Mouse (Mus musculus): Measurements from ENCODE around the gene Rabl6. TPM values are rescaled to one million over a fixed set of nuclear protein-coding genes. Genes with fewer than 3 reads are reported as not detected.

Gene Rabl6
- polyA plus RNA-seq (2012; rRNA removed) = 53.8 and 58.9 TPM in 2 replicates

- under 1% methylated on average over 80 of the region's 80 CpGs for WGBS
- H3K36me3 ChIP-seq (ENCODE audit: control insufficient read depth, insufficient read depth, low read length) = no peaks in the 10 kb centered on the region
- H3K4me3 ChIP-seq (ENCODE audit: insufficient read depth, low read depth, low read length) = peak within 1 kb of the TSS; percentile 96
- H3K27ac ChIP-seq (ENCODE audit: insufficient read depth, low read depth, low read length) = peak within 1 kb of the TSS; percentile 82
- DNase-seq = peak; percentile 93
- no peaks in the 10 kb centered on the region for H3K27me3 ChIP-seq (replicated peaks; ENCODE audit: control insufficient read depth, insufficient read depth, low read length)
- TF ChIP-seq POLR2A (IDR thresholded peaks at IDR 0.05; ENCODE audit: low read depth, low read length) = no peak
- no peak for TF ChIP-seq CTCF (conservative IDR thresholded peaks at IDR 0.05; ENCODE audit: insufficient read depth, insufficient read length, low read depth, low read length)
- H3K4me1 ChIP-seq (ENCODE audit: control insufficient read depth, insufficient read depth, low read length) = peaks cover 5% of the 10 kb centered on the region; the same call in 1 of the 2 replicates
Measured at GRCm38 (mm10) chr2:25607761-25608622, at the start of gene Rabl6. Rabl6 (minus strand) TSS chr2:25608521.

GRCm38 (mm10) chr2:25657652-25658051 lies 49.3 kb upstream of the Rabl6 start, which contains the start of gene Lcn5:
Lcn5 (plus strand) TSS chr2:25657952.
- Histone ChIP-seq H3K4me1 (ENCODE audit: control insufficient read depth, insufficient read depth, low read length) (no peaks in the 10 kb centered on the region), H3K36me3 (ENCODE audit: control insufficient read depth, insufficient read depth, low read length) (no peaks in the 10 kb centered on the region), H3K4me3 (ENCODE audit: insufficient read depth, low read depth, low read length) (no peak within 1 kb of the TSS), H3K27ac (ENCODE audit: insufficient read depth, low read depth, low read length) (no peak within 1 kb of the TSS), H3K27me3 (replicated peaks; ENCODE audit: control insufficient read depth, insufficient read depth, low read length) (no peaks in the 10 kb centered on the region)
- no peak for TF ChIP-seq CTCF (conservative IDR thresholded peaks at IDR 0.05; ENCODE audit: insufficient read depth, insufficient read length, low read depth, low read length)
- TF ChIP-seq POLR2A (IDR thresholded peaks at IDR 0.05; ENCODE audit: low read depth, low read length) = no peak
- no peak for DNase-seq

GRCm38 (mm10) chr2:25657246-25657645 lies 48.9 kb upstream of the Rabl6 start:
- Histone ChIP-seq H3K27ac (ENCODE audit: insufficient read depth, low read depth, low read length) (no peak overlapping the region), H3K4me1 (ENCODE audit: control insufficient read depth, insufficient read depth, low read length) (no peaks in the 10 kb centered on the region), H3K27me3 (replicated peaks; ENCODE audit: control insufficient read depth, insufficient read depth, low read length) (no peaks in the 10 kb centered on the region), H3K4me3 (ENCODE audit: insufficient read depth, low read depth, low read length) (no peak overlapping the region), H3K36me3 (ENCODE audit: control insufficient read depth, insufficient read depth, low read length) (no peaks in the 10 kb centered on the region)
- DNase-seq = peak; percentile 21
- TF ChIP-seq CTCF (conservative IDR thresholded peaks at IDR 0.05; ENCODE audit: insufficient read depth, insufficient read length, low read depth, low read length) (no peak), POLR2A (IDR thresholded peaks at IDR 0.05; ENCODE audit: low read depth, low read length) (no peak)
- WGBS = 57% methylated on average over 4 of the region's 4 CpGs

- TF ChIP-seq CTCF (conservative IDR thresholded peaks at IDR 0.05; ENCODE audit: insufficient read depth, insufficient read length, low read depth, low read length) (no peak), POLR2A (IDR thresholded peaks at IDR 0.05; ENCODE audit: low read depth, low read length) (no peak)
- 88% methylated on average over 4 of the region's 4 CpGs for WGBS
- DNase-seq = no peak
- Histone ChIP-seq H3K4me3 (ENCODE audit: insufficient read depth, low read depth, low read length) (no peak overlapping the region), H3K36me3 (ENCODE audit: control insufficient read depth, insufficient read depth, low read length) (no peaks in the 10 kb centered on the region), H3K27ac (ENCODE audit: insufficient read depth, low read depth, low read length) (no peak overlapping the region), H3K4me1 (ENCODE audit: control insufficient read depth, insufficient read depth, low read length) (no peaks in the 10 kb centered on the region), H3K27me3 (replicated peaks; ENCODE audit: control insufficient read depth, insufficient read depth, low read length) (no peaks in the 10 kb centered on the region)
Measured at GRCm38 (mm10) chr2:25656691-25657090, 48.4 kb upstream of the Rabl6 start.

- Histone ChIP-seq H3K27ac (ENCODE audit: insufficient read depth, low read depth, low read length) (no peak overlapping the region), H3K36me3 (ENCODE audit: control insufficient read depth, insufficient read depth, low read length) (no peaks in the 10 kb centered on the region), H3K4me1 (ENCODE audit: control insufficient read depth, insufficient read depth, low read length) (no peaks in the 10 kb centered on the region), H3K4me3 (ENCODE audit: insufficient read depth, low read depth, low read length) (no peak overlapping the region), H3K27me3 (replicated peaks; ENCODE audit: control insufficient read depth, insufficient read depth, low read length) (no peaks in the 10 kb centered on the region)
- WGBS = 45% methylated on average over 1 of the region's 1 CpGs
- no peak for DNase-seq
- no peak for TF ChIP-seq CTCF (conservative IDR thresholded peaks at IDR 0.05; ENCODE audit: insufficient read depth, insufficient read length, low read depth, low read length)
- TF ChIP-seq POLR2A (IDR thresholded peaks at IDR 0.05; ENCODE audit: low read depth, low read length) = no peak
Measured at GRCm38 (mm10) chr2:25654502-25654901, 46.2 kb upstream of the Rabl6 start.

- Histone ChIP-seq H3K27ac (ENCODE audit: insufficient read depth, low read depth, low read length) (no peak within 1 kb of the TSS), H3K4me3 (ENCODE audit: insufficient read depth, low read depth, low read length) (no peak within 1 kb of the TSS), H3K36me3 (ENCODE audit: control insufficient read depth, insufficient read depth, low read length) (no peaks in the 10 kb centered on the region), H3K4me1 (ENCODE audit: control insufficient read depth, insufficient read depth, low read length) (no peaks in the 10 kb centered on the region), H3K27me3 (replicated peaks; ENCODE audit: control insufficient read depth, insufficient read depth, low read length) (no peaks in the 10 kb centered on the region)
- no peak for DNase-seq
- TF ChIP-seq CTCF (conservative IDR thresholded peaks at IDR 0.05; ENCODE audit: insufficient read depth, insufficient read length, low read depth, low read length) = no peak
- TF ChIP-seq POLR2A (IDR thresholded peaks at IDR 0.05; ENCODE audit: low read depth, low read length) = no peak
- 91% methylated on average over 2 of the region's 2 CpGs for WGBS
Measured at GRCm38 (mm10) chr2:25652902-25653301, 44.6 kb upstream of the Rabl6 start, which contains the start of gene Lcn8. Lcn8 (plus strand) TSS chr2:25653120.

- no peak for DNase-seq
- WGBS = 22% methylated on average over 6 of the region's 6 CpGs
Measured at GRCm38 (mm10) chr2:25639890-25640289, 31.6 kb upstream of the Rabl6 start.

More at GRCm38 (mm10) chr2:25639890-25640289, 31.6 kb upstream of the Rabl6 start:
- H3K4me1 ChIP-seq (ENCODE audit: control insufficient read depth, insufficient read depth, low read length) = no peaks in the 10 kb centered on the region
- H3K27me3 ChIP-seq (replicated peaks; ENCODE audit: control insufficient read depth, insufficient read depth, low read length) = no peaks in the 10 kb centered on the region
- H3K27ac ChIP-seq (ENCODE audit: insufficient read depth, low read depth, low read length) = no peak overlapping the region
- H3K36me3 ChIP-seq (ENCODE audit: control insufficient read depth, insufficient read depth, low read length) = no peaks in the 10 kb centered on the region
- no peak overlapping the region for H3K4me3 ChIP-seq (ENCODE audit: insufficient read depth, low read depth, low read length)
- TF ChIP-seq CTCF (conservative IDR thresholded peaks at IDR 0.05; ENCODE audit: insufficient read depth, insufficient read length, low read depth, low read length) (peak; percentile 52), POLR2A (IDR thresholded peaks at IDR 0.05; ENCODE audit: low read depth, low read length) (no peak)
